Mouse (Mus musculus): ENCODE measurements around the gene Strip2. TPM values are rescaled to one million over a fixed set of nuclear protein-coding genes. Genes with fewer than 3 reads are reported as not detected.

The Strip2 gene
- polyA plus RNA-seq (2015; fragmentation: Nextera tagmentation; extraction: Ambion mirVana): 3.4 TPM in 2 replicates

DNA sequence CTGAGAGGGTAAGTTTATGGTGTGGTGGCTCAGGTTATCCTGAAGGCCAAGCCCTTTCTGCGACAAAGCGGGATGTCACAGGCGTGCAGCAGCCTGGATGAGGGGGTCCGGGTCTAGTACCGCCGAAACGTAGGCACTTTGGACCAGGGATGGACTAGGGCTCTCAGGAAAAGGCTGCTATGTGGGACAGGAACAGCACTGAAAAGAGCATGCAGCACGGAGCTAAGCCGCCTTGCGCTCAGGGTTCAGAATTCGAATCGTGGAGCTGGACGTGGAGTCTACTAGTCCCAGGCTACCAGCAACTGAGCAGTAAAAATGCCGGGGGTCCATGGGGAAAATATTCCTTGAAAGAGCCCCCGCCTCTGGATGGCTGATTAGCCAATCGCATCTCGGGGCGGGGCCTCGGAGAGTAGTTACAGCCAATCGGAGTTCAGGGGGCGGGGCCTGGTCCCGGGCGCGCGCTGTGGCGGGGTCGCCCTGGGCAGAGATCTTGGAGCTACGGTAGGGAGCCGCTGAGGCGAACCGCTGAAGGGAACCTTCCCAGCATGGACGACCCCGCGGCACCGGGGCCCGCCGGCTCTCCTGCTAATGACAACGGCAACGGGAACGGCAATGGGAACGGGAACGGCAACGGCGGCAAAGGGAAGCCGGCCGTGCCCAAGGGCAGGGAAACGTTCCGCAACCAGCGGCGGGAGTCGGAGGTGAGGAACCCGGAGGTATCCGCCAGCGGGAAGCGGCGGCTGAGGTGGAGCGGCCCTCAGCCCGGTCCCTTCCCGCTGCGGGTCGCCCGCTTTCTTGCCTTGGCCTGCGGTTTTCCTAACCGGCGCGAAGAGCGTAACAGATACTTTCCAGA, at the start of gene Strip2:
Gene Strip2 (plus strand): TSS at position 483 of the 853 bp plus-strand sequence.
- peak; percentile 89 for DNase-seq (ENCODE audit: low spot score)

DNA sequence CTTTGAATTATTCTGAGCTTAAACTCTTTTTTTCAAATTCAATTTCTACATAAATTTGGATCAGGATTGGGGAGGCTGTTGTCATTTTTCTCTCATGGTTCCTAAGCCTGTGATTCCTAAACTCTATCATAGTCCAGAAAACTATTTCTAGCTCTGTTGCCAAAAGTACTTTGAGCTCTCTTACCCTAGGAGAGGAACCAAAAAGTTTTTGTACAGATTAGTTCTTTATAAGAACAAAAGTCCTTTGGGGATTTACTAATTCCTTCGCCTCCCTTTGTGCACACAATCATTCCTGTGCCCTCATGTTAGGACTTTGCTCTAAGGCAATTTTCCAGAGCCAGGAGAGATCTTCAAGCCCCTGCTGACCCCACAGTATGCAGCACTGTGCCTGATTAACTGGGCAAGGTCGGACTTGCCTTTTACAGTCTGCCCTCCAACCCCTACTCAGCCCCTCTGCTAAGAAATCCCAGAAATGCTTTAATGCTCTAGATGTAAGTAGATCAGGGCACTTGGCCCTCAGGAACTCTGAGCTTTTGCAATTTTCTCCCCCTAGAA, 48.4 kb upstream of the Strip2 start:
- DNase-seq (ENCODE audit: low spot score): no peak

DNA sequence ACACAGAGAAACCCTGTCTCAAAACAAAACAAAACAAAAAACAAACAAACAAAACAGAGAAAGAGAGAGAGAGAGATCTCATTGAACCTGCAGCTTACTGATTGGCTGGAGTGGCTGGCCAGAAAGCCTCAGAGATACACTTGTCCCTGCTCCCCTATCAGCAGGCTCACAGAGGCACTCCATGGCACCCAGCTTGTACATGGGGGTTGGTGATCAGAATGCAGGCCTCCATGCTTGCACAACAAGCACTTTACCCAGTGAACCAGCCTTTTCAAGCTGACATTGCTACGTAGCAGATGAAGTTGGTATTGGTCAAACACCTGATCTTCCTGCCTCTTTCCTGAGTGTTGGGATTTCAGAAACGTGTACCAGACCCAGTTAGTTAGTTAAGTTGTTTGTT, 43.2 kb upstream of the Strip2 start:
- no peak for DNase-seq (ENCODE audit: low spot score)

GRCm38 (mm10) chr6:29875576-29875975, 41.2 kb upstream of the Strip2 start:
- no peak for DNase-seq (ENCODE audit: low spot score)

GRCm38 (mm10) chr6:29876782-29877181, 40.0 kb upstream of the Strip2 start:
- no peak for DNase-seq (ENCODE audit: low spot score)

GRCm38 (mm10) chr6:29879579-29879978, 37.2 kb upstream of the Strip2 start:
- no peak for DNase-seq (ENCODE audit: low spot score)

DNA sequence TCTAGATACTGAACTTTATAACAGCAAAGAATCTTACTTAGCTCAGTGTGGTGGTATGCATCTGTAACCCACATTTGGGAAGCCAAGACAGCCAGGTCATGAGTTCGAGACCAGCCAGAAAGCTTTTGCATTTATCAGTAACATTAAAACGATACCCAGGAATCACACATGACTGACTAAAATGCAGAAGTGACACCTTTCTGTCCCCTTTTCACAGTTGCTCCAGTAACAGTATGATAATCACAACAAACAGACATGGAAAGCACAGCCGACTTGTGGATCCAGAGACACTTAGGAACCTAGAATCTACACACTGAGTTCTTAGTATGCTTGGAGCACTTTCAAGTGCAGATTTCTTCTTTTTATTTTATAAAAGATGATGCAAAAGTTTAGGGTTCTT, 36.0 kb upstream of the Strip2 start:
- no peak for DNase-seq (ENCODE audit: low spot score)

GRCm38 (mm10) chr6:29881936-29882335, 34.9 kb upstream of the Strip2 start:
- no peak for DNase-seq (ENCODE audit: low spot score)

- DNase-seq (ENCODE audit: low spot score): no peak
Observed at GRCm38 (mm10) chr6:29882870-29883269, 33.9 kb upstream of the Strip2 start.

- DNase-seq (ENCODE audit: low spot score): no peak
Observed at GRCm38 (mm10) chr6:29891151-29891550, 25.7 kb upstream of the Strip2 start.

DNA sequence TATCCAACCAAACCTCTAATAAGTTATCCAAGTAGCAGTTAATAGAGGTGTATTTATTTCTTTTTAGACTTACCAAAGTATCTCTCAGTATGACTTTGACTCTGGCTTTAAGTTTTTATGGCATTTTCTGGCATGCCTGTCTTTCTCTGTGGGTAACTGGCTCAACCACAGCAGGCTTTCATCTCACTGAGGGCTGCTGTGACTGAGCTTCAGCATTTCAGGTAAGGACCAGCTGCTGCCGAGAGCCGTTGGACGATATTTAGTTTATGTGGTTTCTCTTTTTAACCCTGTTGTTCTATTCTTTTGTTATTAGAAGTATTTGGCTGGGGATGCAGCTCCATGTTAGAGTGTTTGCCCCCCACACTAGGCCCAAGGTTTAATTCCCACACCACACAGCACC, 19.8 kb upstream of the Strip2 start:
- peak; percentile 75 for DNase-seq (ENCODE audit: low spot score)

- DNase-seq (ENCODE audit: low spot score): no peak
Observed at GRCm38 (mm10) chr6:29901450-29901849, 15.4 kb upstream of the Strip2 start.

GRCm38 (mm10) chr6:29902256-29902655, 14.6 kb upstream of the Strip2 start:
- DNase-seq (ENCODE audit: low spot score): no peak

DNA sequence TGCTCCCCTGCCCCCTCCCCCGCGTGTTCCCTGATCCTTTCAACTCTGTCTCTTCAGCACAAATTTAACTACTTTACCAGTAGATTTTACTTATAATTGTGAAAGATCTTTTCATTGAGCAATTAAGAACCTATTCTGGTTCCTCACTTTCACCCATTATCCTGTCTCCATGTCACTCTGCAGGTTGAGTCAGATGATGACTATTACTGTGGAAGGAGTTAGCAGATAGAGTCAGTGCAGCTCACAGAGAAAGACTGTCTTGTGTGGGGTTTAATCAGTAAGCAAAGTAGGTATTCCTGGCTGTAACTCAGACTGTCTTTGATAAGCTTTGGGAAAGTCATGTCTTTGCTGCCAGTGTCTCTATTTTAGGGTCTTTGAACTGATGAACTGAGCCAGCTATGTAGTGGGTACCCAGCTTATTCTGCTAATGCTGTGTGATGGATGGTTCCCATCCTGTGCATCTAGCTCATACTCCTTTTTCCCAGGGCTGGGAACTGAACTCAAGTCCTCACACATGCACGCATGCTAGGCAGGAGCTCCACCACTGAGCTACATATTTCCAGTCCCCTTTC, 13.4 kb upstream of the Strip2 start:
- DNase-seq (ENCODE audit: low spot score): no peak

GRCm38 (mm10) chr6:29904281-29904680, 12.5 kb upstream of the Strip2 start:
- no peak for DNase-seq (ENCODE audit: low spot score)

DNA sequence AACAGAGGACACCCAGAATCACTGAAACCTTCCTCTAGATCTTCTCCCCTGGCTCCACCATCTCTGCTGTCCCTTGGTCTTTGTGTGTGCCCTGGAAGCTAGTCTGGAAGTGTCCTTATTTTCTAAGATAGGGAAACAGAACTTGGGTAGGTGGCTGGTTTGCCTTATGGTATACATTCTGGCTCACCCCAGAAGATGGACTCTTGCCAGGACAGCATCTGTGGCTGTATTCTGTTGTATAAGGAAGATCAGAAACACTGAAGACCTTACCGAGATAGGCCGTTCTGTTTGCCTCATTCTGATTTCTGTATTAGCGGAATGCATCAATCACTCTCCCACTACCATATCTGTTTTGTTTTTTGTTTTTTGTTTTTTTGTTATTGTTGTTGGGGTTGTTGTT, 6.2 kb upstream of the Strip2 start:
- no peak for DNase-seq (ENCODE audit: low spot score)

DNA sequence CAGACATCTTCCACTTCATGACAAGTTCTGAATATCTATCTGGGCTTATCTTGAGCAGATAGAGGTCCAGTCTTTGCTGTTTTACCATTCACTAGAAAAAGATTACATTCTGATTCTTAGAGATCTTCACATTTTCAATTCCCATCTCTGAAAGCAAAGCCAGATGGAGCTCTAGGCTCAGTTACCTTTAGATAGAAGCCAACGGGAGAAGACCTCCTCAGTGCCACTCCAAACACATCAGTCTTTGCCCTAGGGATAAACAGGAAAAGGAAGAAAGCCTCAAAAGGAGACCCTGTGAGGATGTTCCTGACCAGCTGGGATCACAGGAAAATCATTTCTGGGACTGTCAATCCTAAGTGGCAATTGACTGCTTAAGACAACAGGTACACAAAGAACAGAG, 3.1 kb upstream of the Strip2 start:
- no peak for DNase-seq (ENCODE audit: low spot score)

- no peak for DNase-seq (ENCODE audit: low spot score)
Observed at GRCm38 (mm10) chr6:29914136-29914535, 2.7 kb upstream of the Strip2 start.

- DNase-seq (ENCODE audit: low spot score): no peak
Observed at GRCm38 (mm10) chr6:29915836-29916235, 976 bp upstream of the Strip2 start.

GRCm38 (mm10) chr6:29917383-29917720, 540 bp downstream of the Strip2 start:
- no peak for DNase-seq (ENCODE audit: low spot score)

- DNase-seq (ENCODE audit: low spot score): no peak
Observed at GRCm38 (mm10) chr6:29917947-29918346, 1.1 kb downstream of the Strip2 start.

DNA sequence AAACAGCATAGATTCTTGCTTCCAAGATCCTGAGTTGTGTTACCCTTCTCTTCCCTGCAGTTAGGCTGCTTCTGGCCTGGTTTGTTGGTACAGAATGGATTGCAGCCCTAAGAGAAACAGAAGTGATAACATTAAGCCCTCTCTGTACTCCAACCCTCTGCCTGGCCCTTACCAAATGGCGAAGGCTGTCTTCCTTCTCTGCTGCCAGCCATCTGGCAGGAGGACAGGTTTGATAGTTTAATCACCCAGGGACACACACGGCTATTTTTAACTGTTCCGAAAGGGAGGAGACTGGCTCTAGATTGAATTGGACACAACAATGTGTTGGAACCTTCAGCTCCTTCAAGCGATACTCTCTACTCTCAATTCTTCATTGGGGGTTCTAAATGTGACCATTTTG, 6.7 kb downstream of the Strip2 start:
- DNase-seq (ENCODE audit: low spot score): no peak

Measured in thymus, postnatal 0 days (tissue).